Mouse (Mus musculus) thymus, adult 2 months (tissue): ENCODE measurements around the gene Eras. TPM values are rescaled to one million over a fixed set of nuclear protein-coding genes. Genes with fewer than 3 reads are reported as not detected.

Experiments
- DNase-seq: peaks from one replicate; pipeline ENCODE4 v3.0.0; 2021
- H3K27ac ChIP-seq: fragments of 200-500 bp; 2 replicates; pipeline ENCODE4 v1.5.1; 2012; ENCODE audit warnings: low read length, control low read depth; ENCODE audit not compliant: control insufficient read depth, insufficient read depth
- H3K27me3 ChIP-seq: fragments of 200-500 bp; 2 replicates; pipeline ENCODE4 v1.6.1; 2012; ENCODE audit warnings: mild to moderate bottlenecking, low read length, moderate library complexity, mixed read lengths; ENCODE audit not compliant: control insufficient read depth, insufficient read depth
- H3K36me3 ChIP-seq: fragments of 200-500 bp; 2 replicates; pipeline ENCODE4 v1.6.1; 2012; ENCODE audit warnings: mild to moderate bottlenecking, low read length, moderate library complexity; ENCODE audit not compliant: control insufficient read depth, insufficient read depth
- H3K4me1 ChIP-seq: fragments of 200-500 bp; replicated peaks from 2 replicates; pipeline ENCODE4 v1.6.1; 2012; ENCODE audit warnings: low read length; ENCODE audit not compliant: control insufficient read depth, insufficient read depth
- H3K4me3 ChIP-seq: fragments of 200-500 bp; 2 replicates; pipeline ENCODE4 v1.5.1; 2012; ENCODE audit warnings: mild to moderate bottlenecking, low read length, control low read depth, moderate library complexity; ENCODE audit not compliant: control insufficient read depth, insufficient read depth
- CTCF ChIP-seq: fragments of 200-500 bp; IDR thresholded peaks from 2 replicates; pipeline ENCODE4 v1.5.1; 2012; ENCODE audit warnings: mild to moderate bottlenecking, control low read depth, low read length, moderate library complexity, borderline replicate concordance; ENCODE audit not compliant: control insufficient read depth, poor library complexity, insufficient read depth; ENCODE audit errors: extremely low read depth
- POLR2A ChIP-seq: fragments of 200-500 bp; IDR thresholded peaks from 2 replicates; pipeline ENCODE4 v1.6.1; 2012; ENCODE audit warnings: mild to moderate bottlenecking, low read length, control low read depth, moderate library complexity; ENCODE audit not compliant: control insufficient read depth, poor library complexity, insufficient read depth; ENCODE audit errors: extremely low read depth
- WGBS: fragments of 180-500 bp; shearing (Covaris S2); methylation state at CpG from one replicate; pipeline ENCODE4 v1.1.7; 2018; 5-methylcytosine and 5-hydroxymethylcytosine counted together
- polyA plus RNA-seq: library from polyadenylated mRNA; depleted of rRNA; stranded (reverse); fragments of >200 nt; gene quantifications from 2 replicates; pipeline ENCODE4 v1.2.3, GENCODE M21; 2012; rRNA removed

Eras gene
- polyA plus RNA-seq: not detected in 2 replicates

- H3K27me3 ChIP-seq: no peaks in the 10 kb centered on the region; the same call in 1 of the 2 replicates
- H3K27ac ChIP-seq: no peak within 1 kb of the TSS
- 43% methylated on average over 17 of the region's 19 CpGs for WGBS
- no peak within 1 kb of the TSS for H3K4me3 ChIP-seq
- DNase-seq: no peak
- no peaks in the 10 kb centered on the region for H3K36me3 ChIP-seq
- TF ChIP-seq CTCF (no peak), POLR2A (no peak)
- H3K4me1 ChIP-seq: no peaks in the 10 kb centered on the region
Measured at GRCm38 (mm10) chrX:7928270-7928790, at the start of gene Eras. Eras (minus strand) TSS chrX:7928607.

GRCm38 (mm10) chrX:7977892-7978291 is 49.5 kb upstream of the Eras start, which contains the start of gene Gata1:
Gata1 (minus strand) TSS chrX:7978071.
- TF ChIP-seq POLR2A (no peak), CTCF (no peak)
- no peaks in the 10 kb centered on the region for H3K4me1 ChIP-seq
- H3K27me3 ChIP-seq: no peaks in the 10 kb centered on the region
- no peak for DNase-seq
- no peak within 1 kb of the TSS for H3K4me3 ChIP-seq
- H3K36me3 ChIP-seq: no peaks in the 10 kb centered on the region
- H3K27ac ChIP-seq: no peak within 1 kb of the TSS
- 89% methylated on average over 11 of the region's 11 CpGs for WGBS

GRCm38 (mm10) chrX:7971292-7971691 is 42.9 kb upstream of the Eras start:
- Histone ChIP-seq H3K27ac (no peak overlapping the region), H3K4me3 (no peak overlapping the region), H3K27me3 (no peaks in the 10 kb centered on the region), H3K36me3 (no peaks in the 10 kb centered on the region), H3K4me1 (peaks cover under 1% of the 10 kb centered on the region)
- WGBS: 89% methylated on average over 4 of the region's 4 CpGs
- no peak for DNase-seq
- TF ChIP-seq POLR2A: no peak
- TF ChIP-seq CTCF: no peak

GRCm38 (mm10) chrX:7968899-7969298 is 40.5 kb upstream of the Eras start:
- peaks cover 7% of the 10 kb centered on the region for H3K4me1 ChIP-seq
- no peaks in the 10 kb centered on the region for H3K36me3 ChIP-seq
- no peaks in the 10 kb centered on the region for H3K27me3 ChIP-seq
- WGBS: 90% methylated on average over 3 of the region's 3 CpGs
- H3K4me3 ChIP-seq: no peak overlapping the region
- no peak for DNase-seq
- H3K27ac ChIP-seq: no peak overlapping the region
- TF ChIP-seq POLR2A: no peak
- no peak for TF ChIP-seq CTCF

- Histone ChIP-seq H3K4me1 (peaks cover 11% of the 10 kb centered on the region), H3K27me3 (no peaks in the 10 kb centered on the region), H3K36me3 (no peaks in the 10 kb centered on the region), H3K27ac (no peak overlapping the region), H3K4me3 (no peak overlapping the region)
- WGBS: 96% methylated on average over 8 of the region's 8 CpGs
- TF ChIP-seq CTCF (no peak), POLR2A (no peak)
- no peak for DNase-seq
Measured at GRCm38 (mm10) chrX:7968226-7968625, 39.8 kb upstream of the Eras start.

- peaks cover 11% of the 10 kb centered on the region for H3K4me1 ChIP-seq
- no peak overlapping the region for H3K27ac ChIP-seq
- H3K36me3 ChIP-seq: no peaks in the 10 kb centered on the region
- no peak for TF ChIP-seq CTCF
- no peak for TF ChIP-seq POLR2A
- H3K27me3 ChIP-seq: no peaks in the 10 kb centered on the region
- 94% methylated on average over 7 of the region's 9 CpGs for WGBS
- H3K4me3 ChIP-seq: no peak overlapping the region
- DNase-seq: no peak
Measured at GRCm38 (mm10) chrX:7967596-7968201, 39.3 kb upstream of the Eras start.
